Mouse (Mus musculus): Measurements from ENCODE around the gene Glt6d1. TPM values are rescaled to one million over a fixed set of nuclear protein-coding genes. Genes with fewer than 3 reads are reported as not detected.
"Not testable (repeated sequence)": the region's sequence is repeated elsewhere in the genome, so short reads cannot be mapped to it uniquely, and the experiment has no call there.

Gene Glt6d1
- total RNA-seq (2021), result not detected

DNA sequence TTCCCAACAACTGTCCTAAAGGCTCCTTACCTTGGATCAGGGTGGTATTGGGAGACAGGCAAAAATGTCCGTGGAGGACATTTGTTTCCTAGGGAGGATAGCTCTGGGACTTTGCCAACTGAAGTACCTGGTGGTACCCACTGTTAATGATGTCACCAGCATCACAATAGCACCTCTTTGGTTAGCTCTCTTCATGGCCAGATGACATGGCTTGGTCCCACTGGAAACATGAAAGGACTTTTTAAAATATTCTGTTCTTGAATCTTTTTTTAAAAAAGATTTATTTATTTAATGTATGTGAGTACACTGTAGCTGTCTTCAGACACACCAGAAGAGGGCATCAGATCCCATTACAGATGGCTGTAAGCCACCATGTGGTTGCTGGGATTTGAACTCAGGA, at the start of gene Glt6d1:
Glt6d1 (minus strand) TSS at position 101 of the 400 bp plus-strand sequence.
- DNase-seq (ENCODE audit: low spot score); intact Hi-C loops (cut with DNase I): not testable (repeated sequence)

DNA sequence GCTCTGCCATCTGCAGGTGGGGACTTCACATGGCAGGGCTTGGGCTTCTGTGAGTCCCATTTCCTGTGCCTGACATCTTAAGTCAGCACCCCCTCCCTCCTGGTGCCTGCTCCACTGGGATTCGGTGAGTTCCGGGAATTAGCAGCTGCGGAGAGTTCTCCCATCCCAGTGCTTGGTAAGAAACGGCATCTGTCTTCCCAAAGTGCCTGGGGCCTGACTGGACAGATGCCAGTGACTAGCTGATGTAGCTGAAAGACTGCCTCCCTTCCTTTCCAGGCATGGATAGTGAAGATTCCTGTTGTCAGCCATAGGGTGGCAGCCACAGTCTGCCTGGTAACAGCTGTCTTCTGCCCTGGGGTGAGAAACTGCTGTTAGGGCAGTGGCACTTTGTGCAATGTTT, 49.8 kb upstream of the Glt6d1 start:
- DNase-seq (ENCODE audit: low spot score), result no peak
- intact Hi-C loops (cut with DNase I), result no loop called here

DNA sequence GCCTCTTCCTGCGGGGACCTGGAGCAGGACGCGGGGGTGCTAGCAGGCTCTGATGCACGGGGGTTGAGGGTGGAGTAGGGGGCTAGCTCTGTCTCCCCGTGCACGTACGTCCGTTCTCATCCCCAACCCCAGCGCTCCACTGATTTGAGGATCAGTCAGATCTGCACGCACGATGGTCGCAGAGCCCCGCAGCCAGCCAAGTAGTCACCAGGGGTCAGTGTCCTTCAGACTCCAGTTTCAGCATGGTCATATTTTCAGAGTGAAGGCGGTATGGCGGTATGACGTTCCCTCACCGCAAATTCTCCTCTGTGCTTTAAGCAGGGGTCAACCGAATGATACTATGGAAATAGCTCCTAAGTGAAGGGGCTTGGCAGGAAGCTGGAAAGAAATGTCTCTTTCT, 48.6 kb upstream of the Glt6d1 start:
- DNase-seq (ENCODE audit: low spot score), result no peak
- intact Hi-C loops (cut with DNase I), result no loop called here

DNA sequence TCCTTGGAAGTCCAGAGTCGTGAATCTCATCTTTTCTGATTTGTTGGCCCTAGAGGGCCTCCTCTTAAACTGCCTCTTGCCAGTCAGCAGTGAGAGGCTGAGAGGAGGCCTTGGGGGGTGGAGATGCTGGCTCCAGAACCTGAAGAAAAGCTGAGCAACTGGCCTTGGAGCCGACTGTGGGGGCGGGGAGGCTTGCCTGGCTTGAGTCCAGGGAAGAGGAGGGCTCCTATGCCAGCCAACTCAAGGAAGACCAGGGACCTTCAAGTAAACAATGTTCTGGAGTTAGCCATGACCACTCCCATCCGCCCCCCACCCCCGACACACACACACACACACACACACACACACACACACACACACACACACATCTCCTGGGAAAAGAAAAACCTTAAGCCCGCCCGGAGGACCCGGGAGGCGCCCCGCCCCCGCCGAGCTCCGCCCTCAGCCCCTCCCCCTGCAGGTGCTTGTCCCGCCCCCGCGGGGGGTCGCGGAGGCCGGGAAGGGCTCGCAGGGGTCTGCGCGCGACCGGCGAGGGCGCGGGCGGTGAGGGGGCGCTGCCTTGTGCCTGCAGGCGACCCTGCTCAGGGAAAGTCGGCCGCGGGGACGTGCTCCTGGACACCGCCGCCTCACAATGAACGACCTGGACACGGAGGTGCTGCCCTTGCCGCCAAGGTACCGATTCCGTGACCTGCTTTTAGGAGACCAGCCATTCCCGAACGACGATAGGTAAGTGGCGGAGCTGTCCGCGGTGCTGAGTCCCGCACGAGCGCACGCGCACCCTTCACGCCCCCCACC, 47.9 kb upstream of the Glt6d1 start, which contains the start of gene Kcnt1:
Kcnt1 (plus strand) TSS at position 398 of the 795 bp plus-strand sequence.
- DNase-seq (ENCODE audit: low spot score), result no peak
- intact Hi-C loops (cut with DNase I), result no loop called here

DNA sequence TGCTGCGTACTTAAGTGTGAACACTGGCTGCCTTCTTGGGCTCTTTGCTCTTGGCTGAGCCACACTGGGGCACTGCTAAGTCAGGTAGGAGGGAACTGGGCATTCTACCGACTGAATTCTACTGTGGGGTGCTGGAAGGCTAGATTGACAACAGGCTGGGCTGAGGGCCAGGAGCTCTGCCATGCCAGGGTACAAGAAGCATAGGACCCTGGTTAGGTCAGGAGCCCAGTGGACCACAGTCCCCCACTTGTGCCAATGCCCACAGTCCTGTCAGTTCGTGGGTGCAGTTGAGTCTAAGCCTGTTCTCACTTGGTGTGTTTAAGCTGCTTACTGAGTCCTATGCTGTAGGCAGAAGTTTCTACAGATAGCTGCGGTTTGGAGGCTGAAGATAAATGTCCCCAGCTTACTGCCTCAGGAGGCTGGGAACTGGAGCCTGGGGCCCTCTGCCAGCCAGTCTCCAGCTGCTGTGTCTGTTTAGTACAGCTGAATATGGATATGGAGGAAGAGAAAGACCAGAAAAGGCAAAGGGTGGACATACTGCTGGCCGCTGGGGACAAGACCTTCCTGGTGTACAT, 47.1 kb upstream of the Glt6d1 start:
- intact Hi-C loops (cut with DNase I), result no loop called here
- no peak for DNase-seq (ENCODE audit: low spot score)

DNA sequence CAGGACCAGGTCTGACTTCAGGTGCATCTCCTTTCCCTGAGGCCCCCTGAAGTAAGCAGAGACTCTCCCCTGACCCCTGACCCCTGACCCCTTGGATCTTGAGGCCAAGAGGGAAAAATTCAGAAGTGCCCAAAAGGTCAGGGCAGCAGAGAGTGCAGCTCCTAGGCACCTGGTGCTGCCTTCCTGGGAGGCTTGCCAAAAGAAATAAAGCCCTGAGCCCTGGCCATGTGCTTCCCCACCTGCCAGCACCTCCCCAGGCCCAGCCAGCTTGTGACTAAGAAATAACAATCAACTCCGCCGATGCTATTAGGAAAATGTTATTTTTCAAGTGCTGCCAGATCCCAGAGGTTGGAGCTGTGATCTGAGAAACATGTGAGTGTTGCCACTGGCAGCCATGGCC, 46.4 kb upstream of the Glt6d1 start:
- no peak for DNase-seq (ENCODE audit: low spot score)
- intact Hi-C loops (cut with DNase I), result no loop called here

DNA sequence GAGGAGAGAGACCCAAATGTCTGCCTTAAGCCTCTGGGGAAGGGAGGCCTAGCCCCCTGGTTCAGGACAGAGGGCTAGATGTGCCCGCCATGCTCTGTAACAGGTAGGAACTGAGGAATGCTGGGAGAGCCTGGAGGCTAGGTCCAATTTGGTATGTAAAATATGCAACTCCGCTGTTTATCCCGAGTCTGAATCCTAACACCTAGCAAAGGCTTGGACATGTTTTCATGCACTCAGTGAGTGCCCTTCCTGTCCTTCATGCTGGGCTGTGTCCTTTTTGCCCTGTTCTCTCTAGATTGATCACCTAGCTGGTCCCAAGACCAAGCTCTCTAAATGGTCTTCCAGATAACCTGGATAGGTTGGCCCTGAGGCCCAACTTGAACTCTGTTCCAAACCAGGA, 44.2 kb upstream of the Glt6d1 start:
- intact Hi-C loops (cut with DNase I), result no loop called here
- no peak for DNase-seq (ENCODE audit: low spot score)

DNA sequence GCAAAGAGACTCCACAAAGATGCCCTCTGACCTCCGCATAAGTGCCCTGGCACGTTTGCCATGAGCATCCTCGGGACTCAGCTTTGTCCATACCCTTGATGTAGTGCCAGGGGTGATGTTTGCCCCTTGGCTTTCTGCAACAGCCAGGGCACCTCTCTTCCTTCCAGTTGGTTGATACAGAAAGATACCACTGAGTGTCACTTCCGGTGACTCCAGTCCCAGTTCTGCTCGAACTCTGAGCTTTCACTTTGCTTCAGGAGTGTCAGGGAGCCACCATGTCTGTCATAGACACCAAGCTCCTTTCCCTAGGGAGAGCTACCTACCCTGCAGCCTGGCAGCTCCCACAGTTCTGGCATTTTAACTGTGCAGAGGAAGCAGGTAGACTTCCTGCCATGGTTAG, 38.4 kb upstream of the Glt6d1 start:
- DNase-seq (ENCODE audit: low spot score), result no peak
- intact Hi-C loops (cut with DNase I), result no loop called here

DNA sequence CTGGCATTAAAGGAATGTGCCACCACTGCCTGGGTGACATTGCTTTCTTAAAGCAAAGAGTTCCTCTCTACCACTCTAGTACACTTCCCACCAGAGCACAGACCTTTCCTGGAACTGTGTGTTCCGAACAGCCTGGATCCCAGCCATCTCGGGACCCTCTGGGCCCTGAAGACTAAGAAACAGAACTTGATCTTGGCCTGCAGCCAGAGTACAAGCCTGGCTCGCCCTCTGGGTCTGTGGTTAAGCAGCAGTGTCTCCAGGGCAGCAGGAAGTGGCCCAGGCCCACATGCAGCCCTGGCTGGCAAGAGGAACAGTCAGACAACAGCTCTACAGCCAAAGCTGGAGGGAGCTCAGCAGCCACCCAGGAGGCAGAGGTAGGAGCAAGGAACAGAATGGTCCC, 37.0 kb upstream of the Glt6d1 start:
- peak; percentile 16 for DNase-seq (ENCODE audit: low spot score)
- intact Hi-C loops (cut with DNase I), result no loop called here

DNA sequence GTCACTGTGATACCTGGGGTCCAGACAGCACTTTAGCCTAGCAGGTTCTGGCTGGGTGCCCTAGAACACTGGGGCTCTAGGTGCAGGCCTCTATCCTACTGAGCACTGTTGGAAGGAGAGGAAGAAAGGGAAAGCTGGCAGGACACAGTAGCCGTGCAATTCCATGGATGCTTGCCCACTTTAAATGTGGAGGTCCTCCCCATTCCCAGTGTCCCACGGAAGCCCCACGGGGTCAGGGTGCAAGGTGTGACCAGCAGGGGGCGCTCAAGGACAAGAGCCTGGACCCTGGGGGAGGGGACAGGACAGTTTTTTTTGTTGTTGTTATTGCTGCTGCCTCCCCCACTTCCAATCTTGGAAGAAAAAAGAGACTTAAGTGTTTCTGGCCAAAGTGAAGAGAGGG, 34.7 kb upstream of the Glt6d1 start:
- intact Hi-C loops (cut with DNase I), result no loop called here
- no peak for DNase-seq (ENCODE audit: low spot score)

DNA sequence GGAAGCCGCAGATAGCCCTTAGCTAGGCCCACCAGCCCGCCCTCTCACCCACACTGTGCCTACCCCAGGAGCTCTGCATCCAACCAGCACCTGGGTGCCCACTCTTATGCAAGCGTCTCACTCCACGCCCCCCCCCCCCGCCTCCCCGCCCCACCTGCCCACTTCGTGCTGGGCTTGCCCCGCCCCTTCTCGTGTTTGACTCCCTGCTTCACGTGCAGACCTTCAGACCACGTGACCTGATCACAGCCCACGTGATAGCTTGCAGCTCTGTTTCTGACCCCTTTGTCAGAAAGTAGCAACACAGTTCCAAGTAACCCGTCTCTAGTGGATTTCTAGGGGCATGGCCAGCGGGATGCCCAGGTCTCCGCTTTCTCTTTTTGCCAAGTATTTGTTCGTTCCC, 31.6 kb upstream of the Glt6d1 start, which contains the start of gene Sohlh1:
Sohlh1 (minus strand) TSS at position 23 of the 400 bp plus-strand sequence.
- no peak for DNase-seq (ENCODE audit: low spot score)
- intact Hi-C loops (cut with DNase I), result no loop called here

DNA sequence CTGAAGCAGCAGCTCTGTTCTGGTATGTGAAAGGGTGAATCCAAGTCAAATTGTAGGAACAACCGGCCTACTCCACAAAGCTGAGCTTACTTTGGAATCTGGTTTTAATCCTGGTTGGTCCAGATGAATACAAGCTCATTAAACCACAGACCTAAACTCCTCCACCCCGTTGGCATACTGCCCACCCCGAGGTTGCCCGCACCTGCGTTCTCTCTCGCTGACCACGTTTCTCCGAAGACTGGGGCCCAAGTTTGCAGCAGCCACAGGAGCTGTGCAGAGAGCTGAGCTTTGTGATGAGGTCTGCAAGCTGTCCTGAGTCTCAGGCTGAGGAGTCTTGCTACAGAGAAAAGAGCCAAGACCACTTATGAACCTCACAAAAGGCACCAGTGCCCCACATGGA, 30.9 kb upstream of the Glt6d1 start:
- intact Hi-C loops (cut with DNase I), result no loop called here
- DNase-seq (ENCODE audit: low spot score), result no peak

DNA sequence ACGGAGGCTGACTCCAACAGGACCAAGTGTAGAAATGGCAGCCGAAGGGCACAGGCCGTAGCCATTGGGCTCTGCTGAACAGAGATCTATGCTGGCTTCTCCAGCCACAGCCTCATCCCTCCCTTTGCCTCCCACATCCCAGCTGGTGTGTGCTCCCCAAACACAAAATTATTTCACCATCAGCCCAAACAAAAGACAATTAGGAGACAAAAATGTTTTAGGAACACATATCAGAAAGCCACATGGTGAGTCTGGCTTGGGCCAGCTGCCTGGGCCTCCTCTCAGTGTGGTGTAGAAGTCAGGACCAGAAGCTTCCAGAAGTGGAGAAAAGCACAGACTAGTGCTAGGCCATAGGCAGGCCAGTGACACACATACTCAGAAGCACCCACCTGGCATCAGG, 28.4 kb upstream of the Glt6d1 start:
- no peak for DNase-seq (ENCODE audit: low spot score)
- intact Hi-C loops (cut with DNase I), result loop anchor here (5.0 kb wide), 1 partner anchor 298 kb away; no protein-coding TSS in a partner anchor

DNA sequence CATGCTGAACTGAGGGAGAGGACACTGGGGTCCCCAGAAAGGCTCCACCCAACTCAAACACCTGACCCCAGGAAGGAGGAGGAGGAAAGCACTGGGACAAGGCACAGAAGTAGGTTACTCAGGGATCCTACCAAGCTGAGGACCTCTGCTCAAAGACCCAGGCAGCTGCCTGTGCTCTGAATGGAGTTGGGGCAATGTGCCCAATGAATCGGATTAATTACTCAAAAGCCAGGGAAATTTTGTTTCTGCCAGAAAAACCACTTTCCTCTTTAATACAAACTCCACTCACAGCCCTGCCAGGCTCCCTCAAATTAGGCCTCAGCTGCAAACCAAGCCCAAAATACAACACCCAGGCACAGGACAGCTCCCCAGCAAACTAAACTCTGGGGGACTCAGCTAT, 27.1 kb upstream of the Glt6d1 start:
- intact Hi-C loops (cut with DNase I), result loop anchor here (5.0 kb wide), 1 partner anchor 300 kb away; no protein-coding TSS in a partner anchor
- DNase-seq (ENCODE audit: low spot score), result no peak

DNA sequence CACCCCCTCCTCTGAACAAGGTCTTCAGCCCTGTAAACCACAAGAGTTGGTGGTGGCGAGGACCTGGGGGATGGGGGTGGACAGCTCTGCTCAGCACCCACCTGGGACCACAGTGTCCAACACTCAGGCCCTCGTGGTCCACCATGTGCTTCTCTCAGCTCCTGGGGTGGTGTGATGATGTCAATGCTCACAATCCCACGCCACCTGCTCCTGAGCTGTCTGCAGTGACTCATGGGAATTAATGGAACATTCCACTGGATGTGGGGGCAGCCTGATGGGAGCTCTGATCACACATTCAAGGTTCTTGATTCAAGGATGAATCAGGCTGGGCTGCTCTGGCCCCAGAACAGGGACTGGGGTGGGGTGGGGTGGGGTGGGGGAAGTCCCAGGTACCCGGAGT, 26.5 kb upstream of the Glt6d1 start:
- intact Hi-C loops (cut with DNase I), result loop anchor here (5.0 kb wide), 1 partner anchor 300 kb away; no protein-coding TSS in a partner anchor

DNA sequence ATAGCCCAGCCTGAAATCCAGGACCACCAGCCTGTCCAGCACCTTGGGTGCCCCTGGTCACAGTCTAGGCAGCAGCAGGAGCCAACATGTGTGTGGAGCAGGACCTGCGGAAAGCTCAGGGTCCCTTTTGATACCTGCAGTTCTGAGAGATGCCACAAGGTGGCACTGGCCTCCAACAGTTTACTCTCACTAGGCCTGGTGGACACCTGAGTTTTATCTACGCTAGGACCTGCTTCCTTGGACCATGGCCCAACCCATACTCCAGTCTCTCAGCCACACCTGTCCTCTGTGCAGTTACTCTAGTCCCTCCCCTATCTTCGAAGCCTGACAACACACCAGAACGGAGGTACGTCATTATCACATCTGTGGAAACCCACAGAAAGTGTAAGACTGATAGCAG, 20.6 kb upstream of the Glt6d1 start:
- intact Hi-C loops (cut with DNase I), result loop anchor here (5.0 to 10.0 kb wide), 3 partner anchors 76 to 436 kb away; partner anchors contain the start of gene Ubac1
- no peak for DNase-seq (ENCODE audit: low spot score)

More for the DNA sequence above, 26.5 kb upstream of the Glt6d1 start:
- DNase-seq (ENCODE audit: low spot score), result no peak

DNA sequence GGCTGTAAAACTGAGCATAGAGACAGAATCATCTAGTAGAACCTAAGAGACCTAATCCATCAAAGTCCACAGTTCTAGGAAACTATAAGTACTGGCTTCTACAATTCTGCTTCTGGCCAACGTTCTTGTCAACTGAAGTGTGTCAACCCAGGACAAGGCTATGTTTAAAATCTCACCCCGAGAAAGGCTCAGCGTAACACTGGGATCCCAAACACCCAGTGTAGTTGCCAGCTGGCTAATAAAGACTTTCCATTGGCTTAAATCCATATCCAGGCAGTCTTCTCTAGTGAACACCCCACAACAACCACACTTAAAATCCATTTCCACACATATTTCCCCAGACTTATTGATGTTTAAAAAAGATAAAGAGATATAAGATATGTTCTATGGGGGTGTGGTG, 15.1 kb upstream of the Glt6d1 start:
- intact Hi-C loops (cut with DNase I), result loop anchor here (10.0 kb wide), 1 partner anchor 194 kb away; the partner anchor contains the start of gene Ubac1
- no peak for DNase-seq (ENCODE audit: low spot score)

DNA sequence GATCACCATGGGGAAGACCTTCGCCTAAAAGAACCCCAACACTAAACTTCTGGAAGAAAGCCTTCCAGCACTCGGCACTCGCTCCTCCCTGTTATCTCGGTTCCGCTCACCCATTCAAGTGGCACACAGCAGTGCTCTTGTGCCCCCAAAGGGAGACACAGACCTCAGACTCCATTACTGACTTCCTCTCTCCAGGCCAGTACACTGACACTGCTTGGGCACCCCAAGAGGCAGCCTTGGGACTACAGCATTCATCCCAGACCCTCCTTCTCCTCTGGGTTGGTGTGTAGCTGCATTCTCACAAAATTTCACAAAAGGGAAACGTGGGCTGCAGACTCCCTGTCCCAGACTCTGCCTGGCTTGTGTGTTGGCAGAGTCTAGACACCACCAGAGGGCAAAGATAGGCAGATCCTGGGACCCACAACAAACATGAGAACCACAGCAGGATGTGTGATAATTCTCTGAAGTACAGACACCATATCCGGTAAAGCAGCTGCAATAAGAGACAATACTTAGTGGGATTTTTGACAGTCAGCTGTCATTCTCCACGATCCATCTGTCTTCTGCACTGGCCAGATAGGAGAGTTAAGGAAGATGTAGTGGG, 12.8 kb upstream of the Glt6d1 start:
- no peak for DNase-seq (ENCODE audit: low spot score)
- intact Hi-C loops (cut with DNase I), result loop anchor here (5.0 kb wide), 1 partner anchor 956 kb away; no protein-coding TSS in a partner anchor

DNA sequence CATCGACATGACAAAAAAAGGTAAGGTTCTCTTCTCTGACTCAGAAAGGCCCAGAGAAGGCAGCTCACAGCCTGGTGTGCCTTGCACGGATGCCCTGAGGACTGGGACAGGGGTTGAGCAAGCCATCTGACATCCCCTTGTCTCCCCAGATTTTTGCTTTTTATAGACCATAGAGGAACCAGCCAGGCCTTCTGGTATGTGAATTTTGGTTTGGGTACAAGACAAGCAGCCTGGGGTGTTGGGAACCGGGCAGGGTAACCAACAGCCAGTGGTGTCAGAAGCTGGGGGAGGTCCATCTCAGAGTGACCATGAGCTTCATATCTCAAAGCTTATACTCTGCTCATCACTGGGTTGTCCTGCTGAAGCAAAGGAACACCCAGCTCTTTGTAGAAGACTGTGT, 9.1 kb upstream of the Glt6d1 start:
- intact Hi-C loops (cut with DNase I), result loop anchor here (5.0 kb wide), 1 partner anchor 952 kb away; no protein-coding TSS in a partner anchor
- DNase-seq (ENCODE audit: low spot score), result no peak

DNA sequence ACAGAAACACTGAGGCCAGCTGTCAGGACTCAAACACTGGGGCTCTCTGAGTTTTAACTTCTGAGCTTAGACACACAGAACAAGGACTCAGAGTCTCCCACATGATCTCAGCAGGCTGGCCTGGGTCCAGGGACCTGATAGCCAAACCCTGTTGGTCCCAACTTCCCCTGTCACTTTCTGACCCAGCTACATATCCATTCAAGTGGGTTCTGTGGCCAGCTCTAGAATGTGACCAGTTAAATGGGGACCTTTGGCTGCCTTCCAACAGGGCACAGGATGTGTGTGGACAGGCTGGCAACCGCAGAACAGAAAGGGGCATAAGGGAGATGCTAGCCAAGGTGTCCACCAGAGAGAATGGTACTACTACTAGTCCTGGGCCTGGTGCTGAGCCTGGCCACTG, 7.2 kb upstream of the Glt6d1 start, which contains the start of gene Lcn9:
Lcn9 (plus strand) TSS at position 348 of the 400 bp plus-strand sequence.
- DNase-seq (ENCODE audit: low spot score), result no peak
- intact Hi-C loops (cut with DNase I), result no loop called here

DNA sequence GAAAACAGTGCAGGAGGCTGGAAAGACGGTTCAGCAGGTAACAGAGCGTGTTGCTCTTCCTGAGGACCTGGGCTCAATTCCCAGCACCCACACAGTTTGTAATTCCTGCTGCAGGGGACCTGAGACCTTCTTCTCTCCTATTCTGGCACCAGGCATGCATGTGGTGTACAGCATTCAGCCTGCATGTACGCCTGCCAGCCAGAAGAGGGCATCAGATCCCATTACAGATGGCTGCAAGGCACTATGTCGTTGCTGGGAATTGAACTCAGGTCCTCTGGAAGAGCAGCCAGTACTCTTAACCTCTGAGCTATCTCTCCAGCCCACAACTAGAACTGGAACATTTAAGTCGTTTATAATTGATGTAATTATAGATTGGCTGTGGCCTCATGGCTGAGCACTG, 2.3 kb downstream of the Glt6d1 start:
- intact Hi-C loops (cut with DNase I), result no loop called here

More for the DNA sequence above, 2.3 kb downstream of the Glt6d1 start:
- DNase-seq (ENCODE audit: low spot score), result no peak
